Mouse (Mus musculus) lung, embryonic 14.5 days (tissue): Measurements from ENCODE around the gene Dpy19l2. TPM values are rescaled to one million over a fixed set of nuclear protein-coding genes. Genes with fewer than 3 reads are reported as not detected.
"Not testable (repeated sequence)": the region's sequence is repeated elsewhere in the genome, so short reads cannot be mapped to it uniquely, and the experiment has no call there.

Source experiments
- ATAC-seq: fragments of 200-750 bp; cut with Nextera tagmentation; 2 replicates; pipeline ENCODE4 v1.8.0; 2017; ENCODE audit warnings: mild to moderate bottlenecking, moderate TSS enrichment, moderate library complexity; ENCODE audit not compliant: insufficient read depth
- DNase-seq: peaks from one replicate; pipeline ENCODE4 v3.0.0-alpha.2; 2015
- H3K27ac ChIP-seq: fragments of 300-500 bp; sonication (generic); 2 replicates; pipeline ENCODE4 v1.5.1; 2014; ENCODE audit warnings: low read depth, mild to moderate bottlenecking, moderate library complexity
- H3K27me3 ChIP-seq: fragments of 300-500 bp; sonication (generic); 2 replicates; pipeline ENCODE4 v1.6.1; 2014; ENCODE audit warnings: low read length, control low read depth; ENCODE audit not compliant: insufficient read depth
- H3K36me3 ChIP-seq: fragments of 300-500 bp; sonication (generic); 2 replicates; pipeline ENCODE4 v1.6.1; 2014; ENCODE audit warnings: control low read depth; ENCODE audit not compliant: insufficient read depth
- H3K4me1 ChIP-seq: fragments of 300-500 bp; sonication (generic); 2 replicates; pipeline ENCODE4 v1.6.1; 2014; ENCODE audit warnings: antibody characterized with exemption, control low read depth; ENCODE audit not compliant: insufficient read depth
- H3K4me2 ChIP-seq: fragments of 300-500 bp; sonication (generic); 2 replicates; pipeline ENCODE4 v1.6.1; 2014; ENCODE audit warnings: mild to moderate bottlenecking
- H3K4me3 ChIP-seq: fragments of 300-500 bp; sonication (generic); 2 replicates; pipeline ENCODE4 v1.5.1; 2014; ENCODE audit warnings: low read depth, low read length
- H3K9ac ChIP-seq: fragments of 300-500 bp; sonication (generic); 2 replicates; pipeline ENCODE4 v1.6.1; 2014
- H3K9me3 ChIP-seq: fragments of 300-500 bp; sonication (generic); 2 replicates; pipeline ENCODE4 v1.6.1; 2016; ENCODE audit warnings: low read depth, low read length, control low read depth
- CTCF ChIP-seq: IDR thresholded peaks from 2 replicates; pipeline ENCODE4 v1.5.1; 2016; ENCODE audit warnings: antibody characterized with exemption, low read depth
- WGBS: fragments of 180-500 bp; shearing (Covaris S2); extraction: QIAGEN DNeasy Blood & Tissue Kit; methylation state at CpG from one replicate; pipeline ENCODE4 v1.1.7; 2014; 5-methylcytosine and 5-hydroxymethylcytosine counted together
- polyA plus RNA-seq: library from polyadenylated mRNA; unstranded; fragments of >200 nt; fragmentation: Nextera tagmentation; extraction: Ambion mirVana; gene quantifications from 2 replicates; pipeline ENCODE4 v1.2.1, GENCODE M21; 2014

Dpy19l2 gene
- polyA plus RNA-seq = 0.11 TPM in 1 of 2 replicates, not detected in the other

- H3K27ac ChIP-seq = no peak within 1 kb of the TSS
- no peaks in the 10 kb centered on the region for H3K9me3 ChIP-seq
- peaks cover 11% of the 10 kb centered on the region; the same call in 1 of the 2 replicates for H3K27me3 ChIP-seq
- H3K4me2 ChIP-seq = peak within 1 kb of the TSS; percentile 90
- no peaks in the 10 kb centered on the region for H3K36me3 ChIP-seq
- H3K4me3 ChIP-seq = peak within 1 kb of the TSS; percentile 39
- TF ChIP-seq CTCF = no peak
- no peaks in the 10 kb centered on the region for H3K4me1 ChIP-seq
- DNase-seq (peak; percentile 65), ATAC-seq (peak; percentile 95)
- WGBS = 1% methylated on average over 45 of the region's 45 CpGs
- no peak within 1 kb of the TSS; the same call in 1 of the 2 replicates for H3K9ac ChIP-seq
These were observed at the start of gene Dpy19l2 for GRCm38 (mm10) chr9:24695700-24696404. Gene Dpy19l2, minus strand, starts transcription at chr9:24696293.

- Histone ChIP-seq H3K4me1 (no peaks in the 10 kb centered on the region), H3K27ac (no peak overlapping the region), H3K27me3 (no peaks in the 10 kb centered on the region), H3K9ac (no peak overlapping the region), H3K9me3 (no peaks in the 10 kb centered on the region), H3K4me2 (no peak overlapping the region), H3K4me3 (no peak overlapping the region), H3K36me3 (no peaks in the 10 kb centered on the region)
- no peak for ATAC-seq
- WGBS = 87% methylated on average over 5 of the region's 5 CpGs
- TF ChIP-seq CTCF = no peak
- no peak for DNase-seq
These were observed 48.9 kb upstream of the Dpy19l2 start for GRCm38 (mm10) chr9:24744958-24745357.

- Histone ChIP-seq H3K36me3 (no peaks in the 10 kb centered on the region), H3K27ac (no peak overlapping the region), H3K27me3 (no peaks in the 10 kb centered on the region; the same call in 1 of the 2 replicates), H3K9ac (no peak overlapping the region), H3K9me3 (no peaks in the 10 kb centered on the region), H3K4me1 (no peaks in the 10 kb centered on the region), H3K4me3 (no peak overlapping the region), H3K4me2 (no peak overlapping the region)
- peak; percentile 45 for TF ChIP-seq CTCF
- ATAC-seq (no peak), DNase-seq (peak; percentile 68)
These were observed 5.2 kb upstream of the Dpy19l2 start for GRCm38 (mm10) chr9:24701246-24701645.

- Histone ChIP-seq H3K9me3 (no peaks in the 10 kb centered on the region), H3K4me3 (peak overlapping the region; percentile 39), H3K27ac (no peak overlapping the region), H3K36me3 (no peaks in the 10 kb centered on the region), H3K4me2 (peak overlapping the region; percentile 90), H3K4me1 (no peaks in the 10 kb centered on the region), H3K27me3 (peaks cover 11% of the 10 kb centered on the region; the same call in 1 of the 2 replicates), H3K9ac (no peak overlapping the region)
- 7% methylated on average over 8 of the region's 9 CpGs for WGBS
- no peak for TF ChIP-seq CTCF
- ATAC-seq = 0 out of 2 replicates have a peak, but pooled peaks have one; percentile 10
- DNase-seq = no peak
These were observed 299 bp upstream of the Dpy19l2 start for GRCm38 (mm10) chr9:24696405-24696778.

- 79% methylated on average over 2 of the region's 2 CpGs for WGBS
- ATAC-seq, H3K9me3 ChIP-seq, H3K4me1 ChIP-seq, DNase-seq, H3K36me3 ChIP-seq, H3K27ac ChIP-seq, H3K27me3 ChIP-seq, H3K9ac ChIP-seq, H3K4me3 ChIP-seq, H3K4me2 ChIP-seq: not testable (repeated sequence)
These were observed 58.8 kb downstream of the Dpy19l2 start for GRCm38 (mm10) chr9:24637341-24637740.

- Histone ChIP-seq H3K27ac (no peak within 1 kb of the TSS), H3K36me3 (no peaks in the 10 kb centered on the region), H3K9ac (no peak within 1 kb of the TSS), H3K9me3 (no peaks in the 10 kb centered on the region), H3K4me3 (no peak within 1 kb of the TSS), H3K4me2 (no peak within 1 kb of the TSS), H3K4me1 (no peaks in the 10 kb centered on the region), H3K27me3 (no peaks in the 10 kb centered on the region)
- no peak for ATAC-seq
- no peak for DNase-seq
- no peak for TF ChIP-seq CTCF
- 91% methylated on average over 5 of the region's 5 CpGs for WGBS
These were observed 71.2 kb downstream of the Dpy19l2 start, which contains the start of gene Cypt4 for GRCm38 (mm10) chr9:24624896-24625295. Gene Cypt4, plus strand, starts transcription at chr9:24625196.

GRCm38 (mm10) chr9:24538159-24538558 is 157.9 kb downstream of the Dpy19l2 start:
- Histone ChIP-seq H3K4me3 (no peak overlapping the region), H3K27ac (no peak overlapping the region), H3K9ac (no peak overlapping the region), H3K4me1 (no peaks in the 10 kb centered on the region), H3K4me2 (no peak overlapping the region), H3K9me3 (no peaks in the 10 kb centered on the region), H3K36me3 (no peaks in the 10 kb centered on the region), H3K27me3 (no peaks in the 10 kb centered on the region)
- DNase-seq (peak; percentile 61), ATAC-seq (no peak)
- TF ChIP-seq CTCF = no peak
- 30% methylated on average over 2 of the region's 2 CpGs for WGBS
